Mouse (Mus musculus) intestine, embryonic 14.5 days (tissue): ENCODE results near the gene Rsph1. TPM values are rescaled to one million over a fixed set of nuclear protein-coding genes. Genes with fewer than 3 reads are reported as not detected.

ENCODE experiments used
- ATAC-seq: fragments of 200-750 bp; cut with Nextera tagmentation; replicated peaks from 2 replicates; pipeline ENCODE4 v1.8.0; 2017; ENCODE audit warnings: low read depth, moderate number of reproducible peaks, moderate TSS enrichment, moderate library complexity; ENCODE audit not compliant: low FRiP score, low TSS enrichment
- DNase-seq: peaks from one replicate; pipeline ENCODE4 v3.0.0-alpha.2; 2018; ENCODE audit warnings: low spot score
- H3K27ac ChIP-seq: fragments of 300-500 bp; sonication (generic); 2 replicates; pipeline ENCODE4 v1.5.1; 2014; ENCODE audit warnings: low read depth, mild to moderate bottlenecking, control low read depth
- H3K27me3 ChIP-seq: fragments of 300-500 bp; sonication (generic); replicated peaks from 2 replicates; pipeline ENCODE4 v1.6.1; 2014; ENCODE audit warnings: low read length, control low read depth; ENCODE audit not compliant: control insufficient read depth, insufficient read depth
- H3K36me3 ChIP-seq: fragments of 300-500 bp; sonication (generic); 2 replicates; pipeline ENCODE4 v1.6.1; 2014; ENCODE audit warnings: low read length, control low read depth; ENCODE audit not compliant: control insufficient read depth, insufficient read depth
- H3K4me1 ChIP-seq: fragments of 300-500 bp; sonication (generic); replicated peaks from 2 replicates; pipeline ENCODE4 v1.6.1; 2014; ENCODE audit warnings: low read length, control low read depth, mixed read lengths; ENCODE audit not compliant: control insufficient read depth, insufficient read depth
- H3K4me2 ChIP-seq: fragments of 300-500 bp; sonication (generic); 2 replicates; pipeline ENCODE4 v1.6.1; 2014; ENCODE audit warnings: low read length
- H3K4me3 ChIP-seq: fragments of 300-500 bp; sonication (generic); 2 replicates; pipeline ENCODE4 v1.5.1; 2014; ENCODE audit warnings: low read depth, low read length, control low read depth, mixed read lengths
- H3K9ac ChIP-seq: fragments of 300-500 bp; sonication (generic); 2 replicates; pipeline ENCODE4 v1.6.1; 2014; ENCODE audit warnings: mild to moderate bottlenecking, low read length
- H3K9me3 ChIP-seq: fragments of 300-500 bp; sonication (generic); 2 replicates; pipeline ENCODE4 v1.6.1; 2016; ENCODE audit warnings: low read length, control low read depth; ENCODE audit not compliant: control insufficient read depth
- WGBS: fragments of 180-500 bp; shearing (Covaris S2); extraction: QIAGEN DNeasy Blood & Tissue Kit; methylation state at CpG from one replicate; pipeline ENCODE4 v1.1.7; 2014; 5-methylcytosine and 5-hydroxymethylcytosine counted together
- polyA plus RNA-seq: library from polyadenylated mRNA; unstranded; fragments of >200 nt; fragmentation: Nextera tagmentation; extraction: Ambion mirVana; gene quantifications from 2 replicates; pipeline ENCODE4 v1.2.1, GENCODE M21; 2014

The Rsph1 gene
- polyA plus RNA-seq, 1 experiment from 2014 or later: 0.80 TPM

- 83% methylated on average over 19 of the region's 19 CpGs for WGBS
- Histone ChIP-seq H3K9ac (no peak overlapping the region), H3K9me3 (no peaks in the 10 kb centered on the region), H3K27me3 (no peaks in the 10 kb centered on the region), H3K4me3 (no peak overlapping the region), H3K36me3 (no peaks in the 10 kb centered on the region), H3K4me1 (peaks cover 26% of the 10 kb centered on the region), H3K4me2 (no peak overlapping the region), H3K27ac (peak overlapping the region; percentile 80)
- peak; percentile 78 for ATAC-seq
- no peak for DNase-seq
Observed at GRCm38 (mm10) chr17:31318906-31319767, 42.0 kb upstream of the Rsph1 start.

DNA sequence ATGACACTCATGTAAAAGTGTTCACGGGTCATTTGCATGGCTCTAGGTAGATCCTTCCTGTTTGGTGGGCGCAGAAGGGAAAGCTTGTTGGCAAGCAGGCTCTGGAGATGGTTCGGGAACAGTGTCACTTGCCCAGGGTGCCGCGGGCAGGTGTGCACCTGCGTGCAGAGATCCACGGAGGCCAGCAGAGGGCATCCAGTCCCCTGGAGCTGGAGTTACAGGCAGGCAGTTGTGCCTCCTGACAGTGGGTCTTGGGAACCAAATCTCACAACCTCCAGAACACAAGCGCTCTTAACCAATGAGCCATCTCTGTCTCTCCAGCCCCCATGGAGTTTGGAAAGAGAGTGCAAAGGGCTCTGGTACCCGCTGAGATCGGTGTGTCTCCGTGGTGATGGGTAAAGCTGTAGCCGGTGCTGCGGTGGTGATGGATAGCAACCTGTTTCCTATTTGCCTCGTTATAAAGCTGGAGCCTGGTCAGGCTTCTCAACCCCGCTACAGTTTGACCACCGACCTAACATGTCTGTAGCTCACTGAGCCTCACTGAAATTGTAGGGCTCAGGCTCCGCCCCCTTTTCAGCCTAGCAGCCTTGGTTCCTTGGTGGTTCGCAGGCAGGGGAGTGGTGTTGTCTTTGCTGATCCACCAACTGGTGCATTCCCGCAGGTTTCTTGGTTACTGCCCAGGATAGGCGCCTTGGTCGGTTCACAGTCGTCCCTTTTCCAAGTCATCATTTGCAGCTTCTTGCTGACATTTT is 40.5 kb upstream of the Rsph1 start:
- no peaks in the 10 kb centered on the region for H3K36me3 ChIP-seq
- no peak overlapping the region for H3K4me3 ChIP-seq
- H3K27me3 ChIP-seq: no peaks in the 10 kb centered on the region
- 54% methylated on average over 22 of the region's 22 CpGs for WGBS
- H3K4me2 ChIP-seq: no peak overlapping the region
- ATAC-seq (no peak), DNase-seq (no peak)
- peaks cover 25% of the 10 kb centered on the region for H3K4me1 ChIP-seq
- no peaks in the 10 kb centered on the region for H3K9me3 ChIP-seq
- no peak overlapping the region for H3K27ac ChIP-seq
- H3K9ac ChIP-seq: no peak overlapping the region

DNA sequence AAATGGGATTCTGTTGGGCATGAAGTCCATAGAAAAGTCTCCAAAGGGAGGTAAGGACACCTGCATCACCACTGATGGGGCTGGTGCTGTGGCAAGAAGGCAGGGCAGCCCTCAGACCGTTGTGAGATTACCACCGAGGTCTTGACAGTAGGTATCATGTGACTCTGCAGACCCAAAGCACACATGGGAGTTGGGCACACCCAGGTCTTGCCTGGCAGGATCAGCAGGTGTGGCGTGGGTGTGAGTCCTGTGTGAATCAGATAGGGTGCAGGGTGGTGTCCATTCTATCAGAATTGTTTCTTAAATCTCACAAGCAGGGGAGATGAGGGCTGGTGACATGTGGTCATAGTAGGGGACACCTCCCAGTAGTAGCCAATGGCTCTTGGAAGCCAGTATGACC is 39.8 kb upstream of the Rsph1 start:
- Histone ChIP-seq H3K4me3 (no peak overlapping the region), H3K27ac (no peak overlapping the region), H3K9ac (no peak overlapping the region), H3K4me2 (no peak overlapping the region), H3K36me3 (no peaks in the 10 kb centered on the region), H3K4me1 (peaks cover 25% of the 10 kb centered on the region), H3K27me3 (no peaks in the 10 kb centered on the region), H3K9me3 (no peaks in the 10 kb centered on the region)
- DNase-seq (no peak), ATAC-seq (no peak)
- WGBS: 69% methylated on average over 3 of the region's 3 CpGs

DNA sequence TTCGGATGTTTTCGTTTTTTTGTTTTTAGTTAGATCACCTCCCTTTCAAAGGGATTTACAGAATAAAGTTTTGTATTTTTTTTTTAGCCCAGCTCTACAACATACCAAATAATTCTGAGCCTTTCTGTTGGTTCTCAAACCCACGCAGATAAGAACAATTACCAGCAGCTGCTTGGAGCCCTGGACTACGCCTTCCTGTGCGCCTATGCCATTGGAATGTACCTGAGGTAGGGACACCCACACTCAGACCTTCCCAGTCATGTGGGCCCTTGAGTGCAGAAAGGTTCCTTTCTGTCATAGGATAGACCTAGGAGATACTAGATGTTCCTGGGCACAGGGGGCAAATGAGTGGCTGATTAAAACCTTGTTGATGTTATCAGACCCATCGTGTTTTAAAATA is 38.8 kb upstream of the Rsph1 start:
- Histone ChIP-seq H3K4me2 (no peak overlapping the region), H3K27ac (no peak overlapping the region), H3K36me3 (no peaks in the 10 kb centered on the region), H3K9ac (no peak overlapping the region), H3K9me3 (no peaks in the 10 kb centered on the region), H3K27me3 (no peaks in the 10 kb centered on the region), H3K4me3 (no peak overlapping the region), H3K4me1 (peaks cover 20% of the 10 kb centered on the region)
- 77% methylated on average over 6 of the region's 6 CpGs for WGBS
- ATAC-seq (no peak), DNase-seq (no peak)

DNA sequence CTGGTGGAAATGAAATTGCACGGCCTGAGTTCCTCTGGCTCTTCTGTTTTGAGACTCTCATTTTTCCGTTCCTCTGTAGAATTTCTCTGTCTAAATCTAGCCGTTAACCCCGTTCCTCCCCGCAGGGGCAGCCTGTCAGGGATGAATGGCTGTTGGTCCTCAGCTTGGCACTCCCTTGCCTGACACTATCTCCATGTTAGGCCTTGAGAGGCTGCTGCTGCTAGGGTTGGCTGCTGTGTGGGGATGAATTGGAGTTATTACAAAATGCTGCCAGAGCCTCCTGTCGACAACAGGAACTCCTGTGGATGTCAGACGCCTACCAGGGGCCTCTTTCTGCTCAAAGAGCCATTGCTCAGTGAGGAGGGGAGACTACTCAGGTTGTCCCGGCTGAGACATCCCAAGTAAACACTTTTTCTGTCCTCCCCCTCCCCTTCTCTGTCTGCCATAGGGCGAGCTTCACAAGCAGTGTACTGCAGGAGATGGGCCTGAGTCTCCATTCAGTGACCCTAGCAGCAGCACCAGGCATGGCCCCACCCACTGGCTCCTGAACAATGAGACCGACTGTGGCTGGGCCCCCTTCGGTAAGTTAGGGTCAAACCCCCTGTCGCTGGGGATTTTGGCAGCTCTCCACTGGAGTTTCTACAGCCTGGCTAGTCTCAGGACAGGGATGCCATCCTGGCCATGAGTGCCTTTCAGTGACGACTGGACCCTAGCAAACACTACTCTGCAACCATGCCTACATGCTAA is 38.0 kb upstream of the Rsph1 start:
- no peak for ATAC-seq
- H3K4me3 ChIP-seq: no peak overlapping the region
- peaks cover 13% of the 10 kb centered on the region; the same call in 1 of the 2 replicates for H3K4me1 ChIP-seq
- H3K4me2 ChIP-seq: no peak overlapping the region
- H3K9ac ChIP-seq: no peak overlapping the region
- no peak for DNase-seq
- no peaks in the 10 kb centered on the region for H3K9me3 ChIP-seq
- no peaks in the 10 kb centered on the region for H3K27me3 ChIP-seq
- 29% methylated on average over 13 of the region's 13 CpGs for WGBS
- no peaks in the 10 kb centered on the region for H3K36me3 ChIP-seq
- H3K27ac ChIP-seq: no peak overlapping the region

- Histone ChIP-seq H3K36me3 (no peaks in the 10 kb centered on the region), H3K4me3 (no peak overlapping the region), H3K9me3 (no peaks in the 10 kb centered on the region), H3K4me2 (no peak overlapping the region), H3K27me3 (no peaks in the 10 kb centered on the region), H3K27ac (no peak overlapping the region), H3K9ac (no peak overlapping the region), H3K4me1 (peaks cover 8% of the 10 kb centered on the region; the same call in 1 of the 2 replicates)
- 82% methylated on average over 10 of the region's 10 CpGs for WGBS
- DNase-seq (no peak), ATAC-seq (no peak)
Observed at GRCm38 (mm10) chr17:31312648-31313047, 35.5 kb upstream of the Rsph1 start.

DNA sequence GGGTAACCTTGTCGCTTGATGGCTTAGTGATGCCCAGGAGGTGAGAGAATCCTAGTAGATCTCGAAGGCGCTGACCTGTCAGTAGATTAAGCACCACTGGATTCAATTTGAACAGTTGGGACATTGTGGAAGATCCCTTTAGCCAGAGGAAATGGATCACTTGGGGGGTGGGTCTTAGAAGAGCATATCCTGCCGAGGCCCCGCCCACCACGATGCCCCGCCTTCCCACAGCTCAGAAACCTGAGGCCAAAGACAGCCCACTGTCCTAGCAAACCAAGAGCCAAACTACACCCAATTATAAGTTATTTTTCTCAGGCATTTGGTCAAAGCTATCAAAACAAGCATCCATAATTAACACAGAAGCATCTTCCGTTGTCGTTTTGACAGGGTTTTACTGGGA is 33.9 kb upstream of the Rsph1 start:
- peaks cover 8% of the 10 kb centered on the region; the same call in 1 of the 2 replicates for H3K4me1 ChIP-seq
- 81% methylated on average over 9 of the region's 9 CpGs for WGBS
- ATAC-seq (no peak), DNase-seq (no peak)
- no peaks in the 10 kb centered on the region for H3K9me3 ChIP-seq
- H3K4me2 ChIP-seq: no peak overlapping the region
- H3K9ac ChIP-seq: no peak overlapping the region
- no peaks in the 10 kb centered on the region for H3K27me3 ChIP-seq
- no peaks in the 10 kb centered on the region for H3K36me3 ChIP-seq
- no peak overlapping the region for H3K27ac ChIP-seq
- H3K4me3 ChIP-seq: no peak overlapping the region

DNA sequence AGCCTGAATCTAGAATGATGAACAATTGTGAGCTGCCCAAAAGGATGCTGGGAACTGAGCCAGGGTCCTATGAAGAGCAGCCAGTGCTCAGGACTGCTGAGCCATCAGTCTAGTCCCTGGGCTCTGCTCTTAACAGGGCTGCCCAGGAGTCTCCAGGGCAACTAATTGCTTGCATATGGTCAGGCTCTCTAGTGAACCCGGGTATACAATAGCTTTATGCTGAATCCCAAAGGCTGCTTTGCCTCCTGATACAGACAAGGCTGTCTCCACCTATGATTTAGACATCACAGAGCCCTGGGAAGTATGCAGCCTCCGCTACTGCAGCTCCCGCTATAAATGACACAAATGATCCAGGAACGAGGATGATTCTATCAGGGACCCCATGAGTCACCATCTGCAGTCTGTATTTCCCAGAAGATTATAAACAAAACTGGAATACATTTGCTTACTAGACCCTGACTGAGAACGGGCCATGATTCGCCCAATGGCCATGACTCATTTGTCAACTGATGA is 32.2 kb upstream of the Rsph1 start:
- ATAC-seq: no peak
- Histone ChIP-seq H3K4me3 (no peak overlapping the region), H3K27me3 (no peaks in the 10 kb centered on the region), H3K36me3 (no peaks in the 10 kb centered on the region), H3K4me2 (no peak overlapping the region), H3K27ac (no peak overlapping the region), H3K9me3 (no peaks in the 10 kb centered on the region), H3K4me1 (peaks cover 7% of the 10 kb centered on the region), H3K9ac (no peak overlapping the region)
- 36% methylated on average over 6 of the region's 6 CpGs for WGBS
- no peak for DNase-seq
